Mouse (Mus musculus): ENCODE measurements around the gene Acp5. TPM values are rescaled to one million over a fixed set of nuclear protein-coding genes. Genes with fewer than 3 reads are reported as not detected.

Acp5 gene
- polyA plus RNA-seq, 1 experiment, result 0.08 TPM

- no peaks in the 10 kb centered on the region for H3K36me3 ChIP-seq (ENCODE audit: control insufficient read depth, insufficient read depth)
- H3ac ChIP-seq (ENCODE audit: control insufficient read depth, insufficient read length, low read depth), result no peak overlapping the region
- H3K79me2 ChIP-seq (ENCODE audit: control insufficient read depth, insufficient read depth), result no peaks in the 10 kb centered on the region
- H3K79me3 ChIP-seq (ENCODE audit: low read depth), result no peaks in the 10 kb centered on the region
- H3K27me3 ChIP-seq (ENCODE audit: control insufficient read depth, insufficient read depth, insufficient read length), result no peaks in the 10 kb centered on the region
- TF ChIP-seq MYOG (IDR thresholded peaks at IDR 0.05; ENCODE audit: control insufficient read depth, extremely low read depth, insufficient read length), result no peak
- no peak for TF ChIP-seq MAX (IDR thresholded peaks at IDR 0.05)
- no peak for TF ChIP-seq FOSL1 (IDR thresholded peaks at IDR 0.05; ENCODE audit: insufficient read depth, low read length, poor library complexity, severe bottlenecking)
- TF ChIP-seq CEBPB (IDR thresholded peaks at IDR 0.05; ENCODE audit: low read depth), result no peak
- no peak for TF ChIP-seq MYOD1 (IDR thresholded peaks at IDR 0.05; ENCODE audit: control insufficient read depth, insufficient read length, low read depth)
- TF ChIP-seq USF1 (IDR thresholded peaks at IDR 0.05; ENCODE audit: low read depth), result no peak
- TF ChIP-seq CTCF (IDR thresholded peaks at IDR 0.05; ENCODE audit: control insufficient read depth, insufficient read depth, insufficient read length), result no peak
- no peak overlapping the region for H3K4me3 ChIP-seq (ENCODE audit: insufficient read depth, poor library complexity, severe bottlenecking)
These were observed 30.5 kb upstream of the Acp5 start for GRCm38 (mm10) chr9:22165964-22166363.

GRCm38 (mm10) chr9:22164711-22165668 is 29.5 kb upstream of the Acp5 start:
- H3K79me2 ChIP-seq (ENCODE audit: control insufficient read depth, insufficient read depth), result no peaks in the 10 kb centered on the region
- H3K4me3 ChIP-seq (ENCODE audit: insufficient read depth, poor library complexity, severe bottlenecking), result no peak overlapping the region
- no peaks in the 10 kb centered on the region for H3K27me3 ChIP-seq (ENCODE audit: control insufficient read depth, insufficient read depth, insufficient read length)
- no peaks in the 10 kb centered on the region for H3K79me3 ChIP-seq (ENCODE audit: low read depth)
- no peaks in the 10 kb centered on the region for H3K36me3 ChIP-seq (ENCODE audit: control insufficient read depth, insufficient read depth)
- TF ChIP-seq MAX (IDR thresholded peaks at IDR 0.05), result no peak
- TF ChIP-seq MYOG (IDR thresholded peaks at IDR 0.05; ENCODE audit: control insufficient read depth, extremely low read depth, insufficient read length), result no peak
- no peak for TF ChIP-seq MYOD1 (IDR thresholded peaks at IDR 0.05; ENCODE audit: control insufficient read depth, insufficient read length, low read depth)
- peak overlapping the region; percentile 44 for H3ac ChIP-seq (ENCODE audit: control insufficient read depth, insufficient read length, low read depth)

- no peaks in the 10 kb centered on the region for H3K27me3 ChIP-seq (ENCODE audit: control insufficient read depth, insufficient read depth, insufficient read length)
- no peak overlapping the region for H3K4me3 ChIP-seq (ENCODE audit: insufficient read depth, poor library complexity, severe bottlenecking)
- TF ChIP-seq CTCF (IDR thresholded peaks at IDR 0.05; ENCODE audit: control insufficient read depth, insufficient read depth, insufficient read length) (no peak), MYOD1 (IDR thresholded peaks at IDR 0.05; ENCODE audit: control insufficient read depth, insufficient read length, low read depth) (no peak), CEBPB (IDR thresholded peaks at IDR 0.05; ENCODE audit: low read depth) (no peak), MAX (IDR thresholded peaks at IDR 0.05) (no peak), USF1 (IDR thresholded peaks at IDR 0.05; ENCODE audit: low read depth) (no peak), FOSL1 (IDR thresholded peaks at IDR 0.05; ENCODE audit: insufficient read depth, low read length, poor library complexity, severe bottlenecking) (no peak), MYOG (IDR thresholded peaks at IDR 0.05; ENCODE audit: control insufficient read depth, extremely low read depth, insufficient read length) (no peak)
- H3K79me3 ChIP-seq (ENCODE audit: low read depth), result no peaks in the 10 kb centered on the region
- H3K36me3 ChIP-seq (ENCODE audit: control insufficient read depth, insufficient read depth), result no peaks in the 10 kb centered on the region
- no peak overlapping the region for H3ac ChIP-seq (ENCODE audit: control insufficient read depth, insufficient read length, low read depth)
- H3K79me2 ChIP-seq (ENCODE audit: control insufficient read depth, insufficient read depth), result no peaks in the 10 kb centered on the region
These were observed 27.4 kb upstream of the Acp5 start for GRCm38 (mm10) chr9:22162912-22163311.

- TF ChIP-seq CEBPB (IDR thresholded peaks at IDR 0.05; ENCODE audit: low read depth) (no peak), FOSL1 (IDR thresholded peaks at IDR 0.05; ENCODE audit: insufficient read depth, low read length, poor library complexity, severe bottlenecking) (no peak), CTCF (IDR thresholded peaks at IDR 0.05; ENCODE audit: control insufficient read depth, insufficient read depth, insufficient read length) (no peak), MYOG (IDR thresholded peaks at IDR 0.05; ENCODE audit: control insufficient read depth, extremely low read depth, insufficient read length) (no peak), MAX (IDR thresholded peaks at IDR 0.05) (no peak), MYOD1 (IDR thresholded peaks at IDR 0.05; ENCODE audit: control insufficient read depth, insufficient read length, low read depth) (no peak), USF1 (IDR thresholded peaks at IDR 0.05; ENCODE audit: low read depth) (no peak)
- Histone ChIP-seq H3K4me3 (ENCODE audit: insufficient read depth, poor library complexity, severe bottlenecking) (no peak overlapping the region), H3K79me3 (ENCODE audit: low read depth) (no peaks in the 10 kb centered on the region), H3K36me3 (ENCODE audit: control insufficient read depth, insufficient read depth) (no peaks in the 10 kb centered on the region), H3K79me2 (ENCODE audit: control insufficient read depth, insufficient read depth) (no peaks in the 10 kb centered on the region), H3K27me3 (ENCODE audit: control insufficient read depth, insufficient read depth, insufficient read length) (no peaks in the 10 kb centered on the region), H3ac (ENCODE audit: control insufficient read depth, insufficient read length, low read depth) (no peak overlapping the region)
These were observed 26.8 kb upstream of the Acp5 start for GRCm38 (mm10) chr9:22162305-22162704.

GRCm38 (mm10) chr9:22161299-22161698 is 25.8 kb upstream of the Acp5 start:
- Histone ChIP-seq H3K79me2 (ENCODE audit: control insufficient read depth, insufficient read depth) (no peaks in the 10 kb centered on the region), H3K36me3 (ENCODE audit: control insufficient read depth, insufficient read depth) (no peaks in the 10 kb centered on the region), H3K27me3 (ENCODE audit: control insufficient read depth, insufficient read depth, insufficient read length) (no peaks in the 10 kb centered on the region), H3K4me3 (ENCODE audit: insufficient read depth, poor library complexity, severe bottlenecking) (no peak overlapping the region), H3ac (ENCODE audit: control insufficient read depth, insufficient read length, low read depth) (no peak overlapping the region), H3K79me3 (ENCODE audit: low read depth) (no peaks in the 10 kb centered on the region)
- TF ChIP-seq CTCF (IDR thresholded peaks at IDR 0.05; ENCODE audit: control insufficient read depth, insufficient read depth, insufficient read length), result no peak
- TF ChIP-seq MYOG (IDR thresholded peaks at IDR 0.05; ENCODE audit: control insufficient read depth, extremely low read depth, insufficient read length), result no peak
- no peak for TF ChIP-seq USF1 (IDR thresholded peaks at IDR 0.05; ENCODE audit: low read depth)
- no peak for TF ChIP-seq MAX (IDR thresholded peaks at IDR 0.05)
- TF ChIP-seq FOSL1 (IDR thresholded peaks at IDR 0.05; ENCODE audit: insufficient read depth, low read length, poor library complexity, severe bottlenecking), result no peak
- no peak for TF ChIP-seq MYOD1 (IDR thresholded peaks at IDR 0.05; ENCODE audit: control insufficient read depth, insufficient read length, low read depth)
- no peak for TF ChIP-seq CEBPB (IDR thresholded peaks at IDR 0.05; ENCODE audit: low read depth)
